Mouse (Mus musculus) stomach, embryonic 16.5 days (tissue): ENCODE results near the gene Prtg. TPM values are rescaled to one million over a fixed set of nuclear protein-coding genes. Genes with fewer than 3 reads are reported as not detected.
A peak's percentile ranks its signal among the peaks of the same experiment; 100 is the strongest.

Experiments used
- ATAC-seq: fragments of 200-750 bp; cut with Nextera tagmentation; 2 replicates; pipeline ENCODE4 v1.8.0; 2017; ENCODE audit warnings: moderate number of reproducible peaks, moderate TSS enrichment; ENCODE audit not compliant: insufficient read depth, low FRiP score
- H3K27ac ChIP-seq: fragments of 300-500 bp; sonication (generic); 2 replicates; pipeline ENCODE4 v1.5.1; 2014; ENCODE audit warnings: low read length
- H3K27me3 ChIP-seq: fragments of 300-500 bp; sonication (generic); 2 replicates; pipeline ENCODE4 v1.6.1; 2014; ENCODE audit warnings: low read length, control low read depth, mixed read lengths; ENCODE audit not compliant: control insufficient read depth, insufficient read depth
- H3K36me3 ChIP-seq: fragments of 300-500 bp; sonication (generic); 2 replicates; pipeline ENCODE4 v1.6.1; 2014; ENCODE audit warnings: low read length; ENCODE audit not compliant: control insufficient read depth, insufficient read depth
- H3K4me1 ChIP-seq: fragments of 300-500 bp; sonication (generic); 2 replicates; pipeline ENCODE4 v1.6.1; 2014; ENCODE audit warnings: low read length, control low read depth, mixed read lengths; ENCODE audit not compliant: control insufficient read depth, insufficient read depth
- H3K4me2 ChIP-seq: fragments of 300-500 bp; sonication (generic); 2 replicates; pipeline ENCODE4 v1.6.1; 2014; ENCODE audit warnings: low read depth, low read length, mixed read lengths
- H3K4me3 ChIP-seq: fragments of 300-500 bp; sonication (generic); replicated peaks from 2 replicates; pipeline ENCODE4 v1.5.1; 2014; ENCODE audit warnings: mild to moderate bottlenecking, low read length
- H3K9ac ChIP-seq: fragments of 300-500 bp; sonication (generic); 2 replicates; pipeline ENCODE4 v1.6.1; 2014; ENCODE audit warnings: low read length
- H3K9me3 ChIP-seq: fragments of 300-500 bp; sonication (generic); replicated peaks from 2 replicates; pipeline ENCODE4 v1.6.1; 2016; ENCODE audit warnings: low read length, control low read depth; ENCODE audit not compliant: control insufficient read depth
- WGBS: fragments of 180-500 bp; shearing (Covaris S2); extraction: QIAGEN DNeasy Blood & Tissue Kit; methylation state at CpG from one replicate; pipeline ENCODE4 v1.1.7; 2014; 5-methylcytosine and 5-hydroxymethylcytosine counted together
- polyA plus RNA-seq: library from polyadenylated mRNA; unstranded; fragments of >200 nt; fragmentation: Nextera tagmentation; extraction: Ambion mirVana; gene quantifications from 2 replicates; pipeline ENCODE4 v1.2.1, GENCODE M21; 2015

Gene Prtg
- polyA plus RNA-seq, 1 experiment from 2014 or later: 0.25 TPM

DNA sequence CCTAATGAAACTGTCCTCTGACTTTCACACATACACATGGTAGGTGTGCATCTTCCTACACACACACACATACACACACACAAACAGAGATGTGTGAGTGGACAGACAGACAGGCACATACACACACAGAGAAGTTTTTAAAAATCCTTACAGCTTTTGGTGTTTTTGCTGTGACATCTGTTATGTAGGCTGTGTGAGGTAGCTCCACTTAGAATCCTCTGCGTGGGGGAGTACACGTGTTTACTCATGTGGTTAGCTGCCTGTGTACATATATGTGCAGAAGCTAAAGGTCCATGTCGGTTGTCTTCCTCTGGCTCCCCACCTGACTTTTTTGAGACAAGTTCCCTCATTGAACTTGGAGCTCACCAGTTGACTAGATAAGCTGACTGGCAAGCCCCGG, 56.3 kb downstream of the Prtg start:
- Histone ChIP-seq H3K9ac (no peak overlapping the region), H3K4me2 (no peak overlapping the region), H3K9me3 (no peaks in the 10 kb centered on the region), H3K4me3 (no peak overlapping the region), H3K27ac (no peak overlapping the region), H3K27me3 (no peaks in the 10 kb centered on the region), H3K4me1 (no peaks in the 10 kb centered on the region), H3K36me3 (no peaks in the 10 kb centered on the region)
- WGBS: 86% methylated on average over 4 of the region's 4 CpGs
- ATAC-seq: no peak

DNA sequence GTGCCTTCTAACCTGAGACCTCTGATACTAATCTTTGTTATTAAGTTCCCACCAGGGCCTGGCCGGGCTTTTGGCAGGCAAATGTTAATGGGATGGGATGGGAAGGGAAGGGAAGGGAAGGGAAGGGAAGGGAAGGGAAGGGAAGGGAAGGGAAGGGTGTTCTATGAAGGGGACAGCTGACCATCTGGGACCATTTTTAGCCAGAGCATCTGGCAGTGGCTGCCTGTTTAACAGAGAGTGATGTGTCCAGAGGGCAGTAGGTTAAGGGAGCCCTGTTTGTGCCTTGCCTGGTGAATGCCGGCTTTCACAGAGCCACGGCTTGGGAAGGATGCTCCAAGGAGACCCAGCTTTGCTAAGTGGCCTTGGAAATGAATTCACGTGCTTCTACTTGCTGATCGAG, 57.1 kb downstream of the Prtg start:
- Histone ChIP-seq H3K27ac (no peak overlapping the region), H3K4me3 (no peak overlapping the region), H3K27me3 (no peaks in the 10 kb centered on the region), H3K36me3 (no peaks in the 10 kb centered on the region), H3K4me1 (no peaks in the 10 kb centered on the region), H3K4me2 (no peak overlapping the region), H3K9ac (no peak overlapping the region), H3K9me3 (no peaks in the 10 kb centered on the region)
- no peak for ATAC-seq
- WGBS: 59% methylated on average over 5 of the region's 5 CpGs

DNA sequence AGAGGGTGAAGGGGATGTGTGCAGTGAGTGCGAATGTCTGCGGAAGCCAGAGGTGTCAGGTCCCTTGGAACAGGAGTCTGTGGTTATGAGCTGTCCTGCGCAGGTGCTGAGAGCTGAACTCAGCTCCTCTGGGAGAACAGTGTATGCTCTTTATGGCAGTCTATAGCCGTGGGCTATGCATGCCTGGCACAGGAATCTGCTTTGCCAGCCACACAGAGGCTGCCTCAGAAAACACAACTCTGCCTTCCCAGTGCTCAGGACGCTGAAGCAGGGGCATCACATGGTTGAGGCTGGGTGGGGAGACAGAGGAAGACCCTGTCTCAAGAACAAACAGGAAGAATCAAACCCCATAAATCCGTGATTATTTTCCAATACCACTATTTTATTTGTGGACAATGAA, 60.8 kb downstream of the Prtg start:
- Histone ChIP-seq H3K4me1 (peaks cover 7% of the 10 kb centered on the region), H3K27ac (no peak overlapping the region), H3K27me3 (no peaks in the 10 kb centered on the region), H3K36me3 (no peaks in the 10 kb centered on the region), H3K4me3 (no peak overlapping the region), H3K9ac (no peak overlapping the region), H3K4me2 (no peak overlapping the region), H3K9me3 (no peaks in the 10 kb centered on the region)
- WGBS: 84% methylated on average over 6 of the region's 6 CpGs
- no peak for ATAC-seq

DNA sequence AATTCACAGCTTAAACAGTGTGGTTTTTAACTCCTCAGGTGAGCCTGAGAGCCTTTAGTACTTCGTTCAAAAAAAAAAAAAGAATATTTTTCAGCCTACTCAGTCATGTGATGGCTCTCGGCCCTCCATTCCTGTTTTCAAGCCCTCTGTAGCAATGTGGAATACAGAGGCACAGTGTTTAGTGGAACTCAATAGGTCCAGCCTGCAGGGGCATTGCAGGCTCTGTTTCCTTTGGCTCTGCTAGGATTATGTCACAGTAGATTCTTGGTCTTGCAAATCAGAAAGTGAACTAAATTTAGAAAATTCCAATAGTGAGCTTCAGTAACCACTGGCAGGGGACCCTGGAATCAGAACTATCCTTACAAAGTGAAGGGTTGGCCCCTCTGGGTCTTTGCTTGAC, 62.1 kb downstream of the Prtg start:
- Histone ChIP-seq H3K27ac (no peak overlapping the region), H3K4me2 (no peak overlapping the region), H3K36me3 (no peaks in the 10 kb centered on the region), H3K4me1 (peaks cover 10% of the 10 kb centered on the region), H3K4me3 (no peak overlapping the region), H3K9ac (no peak overlapping the region), H3K9me3 (no peaks in the 10 kb centered on the region), H3K27me3 (no peaks in the 10 kb centered on the region)
- WGBS: 78% methylated on average over 2 of the region's 2 CpGs
- ATAC-seq: no peak

DNA sequence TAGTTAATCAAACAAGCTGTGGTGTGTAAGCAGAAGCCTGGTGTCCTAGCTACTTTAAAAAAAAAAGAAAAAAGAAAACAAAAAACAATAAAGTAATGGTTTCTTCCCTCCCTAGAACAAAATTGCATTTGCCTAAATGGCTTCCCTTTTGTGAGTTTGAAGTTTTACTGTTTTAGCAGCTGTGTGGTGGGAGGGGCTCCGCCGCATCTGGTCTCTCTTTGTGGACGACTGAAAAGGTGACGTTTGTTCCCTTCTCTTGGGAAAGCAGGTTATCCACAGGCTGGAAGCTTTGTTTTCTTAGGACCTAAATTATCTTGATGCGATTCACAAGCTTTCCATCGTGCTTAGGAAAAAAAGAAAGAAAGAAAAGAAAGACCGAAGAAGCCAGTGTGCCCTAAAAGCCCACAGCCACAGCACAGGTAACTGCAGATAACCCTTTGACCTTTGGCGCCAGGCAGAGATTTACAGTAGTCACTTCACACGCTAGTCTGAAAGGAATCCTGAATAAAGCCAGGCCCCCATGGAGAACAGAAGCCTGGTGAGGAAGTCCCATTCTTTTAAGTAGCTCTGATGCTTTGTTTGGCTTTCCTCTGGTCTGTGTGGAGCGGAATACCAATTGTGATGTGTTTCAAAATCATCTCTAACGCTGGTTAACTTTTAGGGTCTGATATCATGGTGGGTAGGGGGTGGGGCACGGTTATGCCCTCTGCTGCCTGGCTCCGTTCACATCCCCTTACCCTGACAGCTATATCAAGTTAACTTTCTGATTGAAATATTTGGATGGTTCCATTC, 65.0 kb downstream of the Prtg start:
- no peaks in the 10 kb centered on the region for H3K36me3 ChIP-seq
- ATAC-seq: 0 out of 2 replicates have a peak, but pooled peaks have one; percentile 13
- H3K4me2 ChIP-seq: peak overlapping the region; percentile 26
- no peaks in the 10 kb centered on the region for H3K27me3 ChIP-seq
- H3K9me3 ChIP-seq: no peaks in the 10 kb centered on the region
- H3K4me1 ChIP-seq: peaks cover 10% of the 10 kb centered on the region
- H3K4me3 ChIP-seq: no peak overlapping the region
- H3K9ac ChIP-seq: no peak overlapping the region
- 12% methylated on average over 13 of the region's 13 CpGs for WGBS
- H3K27ac ChIP-seq: 0 out of 2 replicates have a peak overlapping the region, but pooled peaks have one; percentile 4

DNA sequence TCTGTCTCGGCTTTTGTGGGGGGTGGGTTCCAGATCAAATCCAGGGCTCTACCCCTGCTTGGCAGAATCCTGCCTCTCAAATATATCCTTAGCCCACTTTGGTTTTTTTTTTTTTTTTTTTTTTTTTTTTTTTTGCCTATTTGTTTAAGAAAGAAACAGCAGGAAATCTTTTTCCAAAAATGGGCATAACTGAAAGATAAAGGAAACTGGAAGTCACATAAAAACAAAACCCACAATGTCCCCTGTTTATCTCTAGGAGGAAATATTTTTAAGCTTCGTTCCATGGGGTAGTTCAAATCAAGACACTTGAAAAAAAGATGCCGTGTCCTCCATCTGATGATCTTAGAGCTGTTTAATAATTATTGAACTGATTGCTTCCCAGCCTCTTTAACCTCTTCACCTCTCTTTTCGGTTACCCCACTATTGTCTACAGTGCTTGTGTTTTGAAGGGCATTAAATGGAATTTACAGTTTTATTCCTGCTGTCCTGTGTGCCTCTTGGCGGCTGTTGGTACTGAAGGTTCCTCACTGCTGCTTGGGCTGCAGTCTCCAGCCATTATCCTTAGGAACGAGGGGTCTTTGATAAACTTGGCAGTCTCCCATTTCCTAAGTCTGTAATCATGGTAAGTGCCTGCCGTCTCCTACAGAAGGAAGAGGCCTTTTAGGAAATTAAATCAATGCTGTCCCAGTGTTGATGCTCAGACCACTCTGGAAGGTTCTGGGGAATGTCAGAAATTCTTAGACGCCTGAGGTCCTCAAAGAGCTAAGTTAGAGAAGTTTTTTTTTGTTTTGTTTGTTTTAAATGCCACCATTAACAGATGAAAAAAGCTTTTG, 65.8 kb downstream of the Prtg start:
- peak overlapping the region; percentile 25; the same call in 1 of the 2 replicates for H3K27ac ChIP-seq
- no peaks in the 10 kb centered on the region for H3K36me3 ChIP-seq
- no peak overlapping the region for H3K9ac ChIP-seq
- 27% methylated on average over 8 of the region's 8 CpGs for WGBS
- H3K9me3 ChIP-seq: no peaks in the 10 kb centered on the region
- 0 out of 2 replicates have a peak overlapping the region, but pooled peaks have one; percentile 26 for H3K4me2 ChIP-seq
- H3K27me3 ChIP-seq: no peaks in the 10 kb centered on the region
- peak; percentile 51; the same call in 1 of the 2 replicates for ATAC-seq
- peaks cover 12% of the 10 kb centered on the region for H3K4me1 ChIP-seq
- H3K4me3 ChIP-seq: no peak overlapping the region

DNA sequence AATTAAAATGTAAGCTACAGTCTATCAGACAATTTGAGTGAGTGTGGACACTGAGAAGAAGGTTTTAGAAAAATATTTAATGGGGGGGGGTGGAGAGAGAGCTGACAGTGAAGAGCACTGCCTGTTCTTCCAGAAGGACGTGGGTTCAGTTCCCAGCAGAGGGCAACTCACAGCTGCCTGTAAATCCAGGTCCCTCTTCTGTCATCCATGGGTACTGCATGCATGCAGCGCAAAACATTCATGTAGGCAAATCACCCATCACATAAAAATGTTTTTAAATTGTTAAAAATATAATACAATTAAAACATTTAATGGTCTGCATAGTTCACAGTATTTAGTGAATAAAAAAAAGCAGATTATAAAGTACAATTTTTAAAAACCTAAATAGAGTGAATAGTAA, 69.2 kb downstream of the Prtg start:
- no peak overlapping the region for H3K4me2 ChIP-seq
- no peaks in the 10 kb centered on the region for H3K36me3 ChIP-seq
- H3K27me3 ChIP-seq: no peaks in the 10 kb centered on the region
- H3K9me3 ChIP-seq: no peaks in the 10 kb centered on the region
- WGBS: 87% methylated on average over 2 of the region's 2 CpGs
- ATAC-seq: no peak
- peaks cover 43% of the 10 kb centered on the region for H3K4me1 ChIP-seq
- H3K27ac ChIP-seq: no peak overlapping the region
- H3K4me3 ChIP-seq: no peak overlapping the region
- H3K9ac ChIP-seq: no peak overlapping the region

GRCm38 (mm10) chr9:72877905-72878304, 71.2 kb downstream of the Prtg start:
- 18% methylated on average over 11 of the region's 11 CpGs for WGBS
- no peak overlapping the region for H3K4me3 ChIP-seq
- peak; percentile 52; the same call in 1 of the 2 replicates for ATAC-seq
- H3K9me3 ChIP-seq: no peaks in the 10 kb centered on the region
- no peak overlapping the region for H3K27ac ChIP-seq
- H3K4me1 ChIP-seq: peaks cover 38% of the 10 kb centered on the region
- H3K27me3 ChIP-seq: no peaks in the 10 kb centered on the region
- 0 out of 2 replicates have a peak overlapping the region, but pooled peaks have one; percentile 28 for H3K9ac ChIP-seq
- peak overlapping the region; percentile 22 for H3K4me2 ChIP-seq
- no peaks in the 10 kb centered on the region for H3K36me3 ChIP-seq

GRCm38 (mm10) chr9:72878656-72879055, 72.0 kb downstream of the Prtg start:
- H3K27me3 ChIP-seq: no peaks in the 10 kb centered on the region
- no peak overlapping the region for H3K9ac ChIP-seq
- 47% methylated on average over 6 of the region's 6 CpGs for WGBS
- no peak for ATAC-seq
- H3K36me3 ChIP-seq: no peaks in the 10 kb centered on the region
- H3K27ac ChIP-seq: peak overlapping the region; percentile 8; the same call in 1 of the 2 replicates
- no peak overlapping the region for H3K4me3 ChIP-seq
- H3K9me3 ChIP-seq: no peaks in the 10 kb centered on the region
- H3K4me2 ChIP-seq: no peak overlapping the region
- peaks cover 38% of the 10 kb centered on the region for H3K4me1 ChIP-seq
